Mouse (Mus musculus) erythroblast, adult 5-6 weeks (primary cell): ENCODE results near the gene Gm20388. TPM values are rescaled to one million over a fixed set of nuclear protein-coding genes. Genes with fewer than 3 reads are reported as not detected.

Experiments
- ATAC-seq: replicated peaks from 2 replicates; pipeline ENCODE4 v1.8.0; 2016; ENCODE audit warnings: moderate number of reproducible peaks, mild to moderate bottlenecking, moderate TSS enrichment, inconsistent platforms; ENCODE audit not compliant: poor library complexity, low FRiP score, severe bottlenecking
- total RNA-seq, 2 experiments: library from RNA; stranded (forward) in 1 of 2; stranded (reverse) in 1 of 2; fragments of 150-400 nt in 1 of 2; fragments of 200-764, 138-1000 nt in 1 of 2; gene quantifications; 2 replicates each; pipeline versions ENCODE4 v1.2.3 to v1.2.4; 2015 to 2017; ENCODE audit warnings: low replicate concordance in 2 of 2

Gene Gm20388
- total RNA-seq, 2 experiments from 2014 or later: 2.9 to 7.8 TPM

- ATAC-seq: peak; percentile 69
These were observed 2252.4 kb downstream of the Gm20388 start for GRCm38 (mm10) chr8:122162992-122163391.

GRCm38 (mm10) chr8:122167204-122167860 lies 2256.7 kb downstream of the Gm20388 start:
- ATAC-seq: no peak

- ATAC-seq: no peak
These were observed 2258.8 kb downstream of the Gm20388 start for GRCm38 (mm10) chr8:122169446-122169845.

- no peak for ATAC-seq
These were observed 2261.2 kb downstream of the Gm20388 start for GRCm38 (mm10) chr8:122171823-122172222.

- ATAC-seq: no peak
These were observed 2263.7 kb downstream of the Gm20388 start for GRCm38 (mm10) chr8:122174133-122174930.

GRCm38 (mm10) chr8:122178392-122178890 lies 2267.8 kb downstream of the Gm20388 start:
- no peak for ATAC-seq

- no peak for ATAC-seq
These were observed 2268.7 kb downstream of the Gm20388 start for GRCm38 (mm10) chr8:122179354-122179753.

- no peak for ATAC-seq
These were observed 2269.5 kb downstream of the Gm20388 start for GRCm38 (mm10) chr8:122180116-122180515.

GRCm38 (mm10) chr8:122181414-122181813 lies 2270.8 kb downstream of the Gm20388 start:
- no peak for ATAC-seq

GRCm38 (mm10) chr8:122181991-122182390 lies 2271.3 kb downstream of the Gm20388 start:
- ATAC-seq: no peak

GRCm38 (mm10) chr8:122186363-122186974 lies 2275.8 kb downstream of the Gm20388 start:
- no peak for ATAC-seq

- no peak for ATAC-seq
These were observed 2276.6 kb downstream of the Gm20388 start for GRCm38 (mm10) chr8:122187271-122187670.

- ATAC-seq: no peak
These were observed 2279.9 kb downstream of the Gm20388 start for GRCm38 (mm10) chr8:122190349-122191053.

- no peak for ATAC-seq
These were observed 2280.4 kb downstream of the Gm20388 start for GRCm38 (mm10) chr8:122191054-122191376.

- no peak for ATAC-seq
These were observed 2282.1 kb downstream of the Gm20388 start for GRCm38 (mm10) chr8:122192771-122193170.

- ATAC-seq: no peak
These were observed 2282.9 kb downstream of the Gm20388 start for GRCm38 (mm10) chr8:122193521-122193920.

GRCm38 (mm10) chr8:122194396-122194795 lies 2283.8 kb downstream of the Gm20388 start:
- no peak for ATAC-seq

GRCm38 (mm10) chr8:122197342-122197741 lies 2286.7 kb downstream of the Gm20388 start:
- ATAC-seq: no peak

GRCm38 (mm10) chr8:122198378-122199025 lies 2287.9 kb downstream of the Gm20388 start:
- no peak for ATAC-seq

GRCm38 (mm10) chr8:122199191-122199590 lies 2288.6 kb downstream of the Gm20388 start:
- ATAC-seq: no peak
